Mouse (Mus musculus) heart, embryonic 10.5 days (tissue): ENCODE data around the gene Gm21778. TPM values are rescaled to one million over a fixed set of nuclear protein-coding genes. Genes with fewer than 3 reads are reported as not detected.
"Not testable (repeated sequence)": the region's sequence is repeated elsewhere in the genome, so short reads cannot be mapped to it uniquely, and the experiment has no call there.

ENCODE experiments used
- DNase-seq: peaks from one replicate; pipeline ENCODE4 v3.0.0-alpha.2; 2017; ENCODE audit warnings: low spot score
- H3K27ac ChIP-seq: fragments of 300-500 bp; sonication (generic); 2 replicates; pipeline ENCODE4 v1.5.1; 2016; ENCODE audit warnings: mild to moderate bottlenecking
- H3K27me3 ChIP-seq: fragments of 300-500 bp; sonication (generic); 2 replicates; pipeline ENCODE4 v1.6.1; 2016; ENCODE audit warnings: mild to moderate bottlenecking; ENCODE audit not compliant: poor library complexity, insufficient read depth, severe bottlenecking
- H3K36me3 ChIP-seq: fragments of 300-500 bp; sonication (generic); 2 replicates; pipeline ENCODE4 v1.6.1; 2016; ENCODE audit warnings: mild to moderate bottlenecking, moderate library complexity
- H3K4me1 ChIP-seq: fragments of 300-500 bp; sonication (generic); 2 replicates; pipeline ENCODE4 v1.6.1; 2016; ENCODE audit warnings: mild to moderate bottlenecking
- H3K4me3 ChIP-seq: fragments of 300-500 bp; sonication (generic); 2 replicates; pipeline ENCODE4 v1.5.1; 2016; ENCODE audit warnings: mild to moderate bottlenecking, moderate library complexity
- H3K9me3 ChIP-seq: fragments of 300-500 bp; sonication (generic); 2 replicates; pipeline ENCODE4 v1.6.1; 2016; ENCODE audit warnings: mild to moderate bottlenecking, moderate library complexity
- polyA plus RNA-seq: library from polyadenylated mRNA; unstranded; fragments of >200 nt; fragmentation: Nextera tagmentation; extraction: Ambion mirVana; gene quantifications from 2 replicates; pipeline ENCODE4 v1.2.1, GENCODE M21; 2016

Gene Gm21778
- polyA plus RNA-seq: not detected in 2 replicates

- not testable (repeated sequence) for H3K36me3 ChIP-seq, H3K9me3 ChIP-seq, H3K4me3 ChIP-seq, H3K27ac ChIP-seq, H3K27me3 ChIP-seq, H3K4me1 ChIP-seq, DNase-seq
These were observed at the start of gene Gm21778 for GRCm38 (mm10) chrY:5942160-5942559. Gene Gm21778, plus strand, starts transcription at chrY:5942460.

Other genes with a start within 250 kb of the Gm21778 start
- not detected in 2 replicates for gene Gm20914, start 216.5 kb upstream of the Gm21778 start, polyA plus RNA-seq
- not detected in 2 replicates for gene Gm28171, start 149.1 kb upstream of the Gm21778 start, polyA plus RNA-seq